Mouse (Mus musculus): ENCODE measurements around the gene Cxcl17. TPM values are rescaled to one million over a fixed set of nuclear protein-coding genes. Genes with fewer than 3 reads are reported as not detected.
"Not testable (repeated sequence)": the region's sequence is repeated elsewhere in the genome, so short reads cannot be mapped to it uniquely, and the experiment has no call there.

The Cxcl17 gene
- polyA plus RNA-seq, 1 experiment from 2014 or later: not detected

DNA sequence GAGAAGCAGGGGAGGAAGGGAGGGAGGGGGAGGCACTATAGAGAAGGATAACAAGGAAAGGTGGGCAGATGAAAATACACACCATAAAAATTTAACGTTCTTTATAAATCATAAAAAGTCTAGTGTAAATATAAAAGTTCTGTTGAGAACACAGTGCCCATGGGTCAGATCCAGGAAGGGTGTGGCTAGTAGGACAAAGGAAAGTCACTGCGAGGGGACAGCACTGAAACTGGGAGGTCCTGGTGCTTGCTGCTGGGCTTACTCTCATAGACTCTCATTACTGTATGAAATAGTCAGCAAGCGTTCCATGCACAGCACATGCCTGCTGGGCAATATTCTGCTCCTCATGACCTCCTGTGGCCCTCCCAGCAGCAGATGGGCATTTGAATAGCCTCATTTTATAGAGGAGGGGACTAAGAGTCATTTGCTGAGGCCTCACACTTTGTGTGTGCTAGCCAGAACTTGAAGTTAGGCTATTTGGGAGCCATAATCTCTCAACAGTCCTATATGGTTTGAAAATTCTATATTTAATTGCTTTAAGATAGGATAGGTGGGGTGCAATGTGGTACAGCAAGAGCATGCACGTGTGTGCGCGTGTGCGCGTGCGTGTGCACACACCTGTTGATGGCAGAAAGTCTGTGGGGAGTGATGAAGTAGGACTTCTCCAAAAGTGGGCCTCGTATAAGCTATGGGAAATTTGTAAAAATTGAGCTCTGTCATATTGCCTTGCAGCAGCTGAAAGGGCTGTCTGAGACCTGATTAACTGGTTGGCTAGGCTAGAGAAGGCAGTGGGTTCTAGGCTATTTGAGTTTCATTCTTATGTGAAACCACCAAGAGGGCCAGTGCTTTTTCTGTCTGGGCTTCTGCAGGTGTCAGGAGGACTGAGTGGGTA lies 22.2 kb upstream of the Cxcl17 start:
- H3K36me3 ChIP-seq: no peaks in the 10 kb centered on the region
- peak overlapping the region; percentile 61; the same call in 1 of the 2 replicates for H3K27ac ChIP-seq
- no peaks in the 10 kb centered on the region for H3K27me3 ChIP-seq (replicated peaks)
- 80% methylated on average over 10 of the region's 10 CpGs for WGBS
- H3K4me1 ChIP-seq (replicated peaks): peaks cover 23% of the 10 kb centered on the region
- no peak overlapping the region for H3K4me2 ChIP-seq (replicated peaks)
- H3K4me3 ChIP-seq (replicated peaks): no peak overlapping the region
- ATAC-seq: no peak
- no peaks in the 10 kb centered on the region for H3K9me3 ChIP-seq
- H3K9ac ChIP-seq: no peak overlapping the region

DNA sequence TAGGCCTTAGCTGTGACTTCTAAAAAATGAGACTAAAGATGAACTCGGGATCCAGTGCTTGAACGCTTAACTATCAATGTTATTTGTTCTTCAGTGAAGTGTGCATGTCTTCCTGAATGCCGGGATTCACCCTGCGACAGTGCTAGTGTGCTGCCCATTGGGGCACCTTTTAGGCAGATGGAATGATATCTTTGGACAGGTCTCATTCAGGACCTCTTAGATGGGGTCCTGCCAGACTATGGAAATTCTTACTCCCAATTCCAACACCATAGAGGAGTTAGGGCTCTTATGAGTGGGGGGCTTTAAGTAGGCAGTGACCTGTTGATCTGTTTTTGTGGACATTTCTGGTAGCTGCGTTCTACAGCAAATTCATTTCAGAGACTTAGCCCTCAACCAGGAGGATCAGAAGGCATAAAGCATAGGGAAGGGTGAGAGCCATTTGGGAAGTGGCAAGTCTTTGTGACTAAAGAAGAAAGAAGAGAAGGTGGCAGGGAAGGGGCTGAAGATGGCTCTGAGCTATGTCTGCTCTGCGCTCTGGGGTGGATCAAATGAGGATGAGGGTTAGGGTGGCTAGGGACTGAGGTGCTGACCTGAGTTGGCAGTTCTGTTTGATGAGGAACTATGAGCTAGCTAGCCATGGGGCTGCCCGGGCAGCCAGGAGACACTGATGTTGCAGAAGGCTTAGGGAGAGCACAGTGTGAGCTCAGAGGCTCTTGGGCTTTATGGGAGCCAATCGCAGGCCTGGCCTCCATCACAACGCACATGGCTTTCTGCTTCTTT lies 21.3 kb upstream of the Cxcl17 start:
- Histone ChIP-seq H3K4me1 (replicated peaks) (peaks cover 23% of the 10 kb centered on the region), H3K4me2 (replicated peaks) (no peak overlapping the region), H3K9me3 (no peaks in the 10 kb centered on the region), H3K4me3 (replicated peaks) (no peak overlapping the region), H3K36me3 (no peaks in the 10 kb centered on the region), H3K27me3 (replicated peaks) (no peaks in the 10 kb centered on the region), H3K27ac (peak overlapping the region; percentile 61), H3K9ac (no peak overlapping the region)
- ATAC-seq: no peak
- 85% methylated on average over 9 of the region's 9 CpGs for WGBS

- peak; percentile 73 for ATAC-seq
- no peak overlapping the region for H3K4me2 ChIP-seq (replicated peaks)
- no peak overlapping the region for H3K9ac ChIP-seq
- no peaks in the 10 kb centered on the region for H3K9me3 ChIP-seq
- H3K4me1 ChIP-seq (replicated peaks): peaks cover 23% of the 10 kb centered on the region
- no peak overlapping the region for H3K4me3 ChIP-seq (replicated peaks)
- no peaks in the 10 kb centered on the region for H3K36me3 ChIP-seq
- WGBS: 13% methylated on average over 5 of the region's 5 CpGs
- H3K27me3 ChIP-seq (replicated peaks): no peaks in the 10 kb centered on the region
- peak overlapping the region; percentile 61 for H3K27ac ChIP-seq
Measured at GRCm38 (mm10) chr7:25433007-25433541, 20.4 kb upstream of the Cxcl17 start.

GRCm38 (mm10) chr7:25432381-25432780 lies 19.7 kb upstream of the Cxcl17 start:
- H3K36me3 ChIP-seq: no peaks in the 10 kb centered on the region

GRCm38 (mm10) chr7:25429886-25430784 lies 17.4 kb upstream of the Cxcl17 start:
- peak overlapping the region; percentile 25 for H3K27ac ChIP-seq
- H3K4me1 ChIP-seq (replicated peaks): peaks cover 19% of the 10 kb centered on the region
- no peaks in the 10 kb centered on the region for H3K27me3 ChIP-seq (replicated peaks)
- H3K4me2 ChIP-seq (replicated peaks): no peak overlapping the region
- peak; percentile 89 for ATAC-seq
- 55% methylated on average over 4 of the region's 4 CpGs for WGBS
- H3K9me3 ChIP-seq: no peaks in the 10 kb centered on the region
- no peaks in the 10 kb centered on the region for H3K36me3 ChIP-seq
- no peak overlapping the region for H3K4me3 ChIP-seq (replicated peaks)
- H3K9ac ChIP-seq: no peak overlapping the region

More at GRCm38 (mm10) chr7:25432381-25432780, 19.7 kb upstream of the Cxcl17 start:
- H3K4me2 ChIP-seq (replicated peaks): no peak overlapping the region
- H3K27me3 ChIP-seq (replicated peaks): no peaks in the 10 kb centered on the region
- WGBS: 88% methylated on average over 6 of the region's 6 CpGs
- peak overlapping the region; percentile 37; the same call in 1 of the 2 replicates for H3K27ac ChIP-seq
- H3K4me1 ChIP-seq (replicated peaks): peaks cover 23% of the 10 kb centered on the region
- no peak overlapping the region for H3K4me3 ChIP-seq (replicated peaks)
- no peaks in the 10 kb centered on the region for H3K9me3 ChIP-seq
- no peak overlapping the region for H3K9ac ChIP-seq
- ATAC-seq: no peak

GRCm38 (mm10) chr7:25428321-25428720 lies 15.6 kb upstream of the Cxcl17 start:
- H3K9ac ChIP-seq: no peak overlapping the region

DNA sequence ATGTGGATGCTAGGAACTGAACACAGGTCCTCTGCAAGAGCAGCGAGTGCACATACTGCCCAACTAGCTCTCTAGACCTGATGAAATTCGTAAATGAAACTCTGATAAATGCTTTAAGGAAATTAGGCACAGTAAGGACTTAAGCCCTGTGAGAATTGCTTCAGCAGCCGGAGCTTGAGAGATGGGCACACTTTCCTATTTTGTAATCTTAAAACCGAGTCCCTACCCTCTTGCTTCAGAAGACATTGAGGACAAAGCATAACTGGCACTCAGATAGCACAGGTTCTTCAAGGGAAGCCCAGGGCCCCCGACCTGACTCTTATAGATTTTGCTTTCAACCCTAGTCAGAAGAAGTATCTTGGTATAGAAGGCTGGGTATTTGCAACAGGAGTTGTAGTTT lies 14.5 kb upstream of the Cxcl17 start:
- H3K9me3 ChIP-seq: no peaks in the 10 kb centered on the region
- H3K4me3 ChIP-seq (replicated peaks): no peak overlapping the region
- WGBS: 87% methylated on average over 5 of the region's 5 CpGs
- no peak overlapping the region for H3K4me2 ChIP-seq (replicated peaks)
- no peak overlapping the region for H3K9ac ChIP-seq
- no peaks in the 10 kb centered on the region for H3K27me3 ChIP-seq (replicated peaks)
- no peak overlapping the region for H3K27ac ChIP-seq
- no peak for ATAC-seq
- H3K36me3 ChIP-seq: no peaks in the 10 kb centered on the region
- H3K4me1 ChIP-seq (replicated peaks): no peaks in the 10 kb centered on the region; the same call in 1 of the 2 replicates

More at GRCm38 (mm10) chr7:25428321-25428720, 15.6 kb upstream of the Cxcl17 start:
- peaks cover 9% of the 10 kb centered on the region for H3K4me1 ChIP-seq (replicated peaks)
- no peaks in the 10 kb centered on the region for H3K9me3 ChIP-seq
- H3K27ac ChIP-seq: no peak overlapping the region
- H3K4me3 ChIP-seq (replicated peaks): no peak overlapping the region
- H3K27me3 ChIP-seq (replicated peaks): no peaks in the 10 kb centered on the region
- 88% methylated on average over 3 of the region's 3 CpGs for WGBS
- no peak for ATAC-seq
- no peaks in the 10 kb centered on the region for H3K36me3 ChIP-seq
- H3K4me2 ChIP-seq (replicated peaks): no peak overlapping the region

DNA sequence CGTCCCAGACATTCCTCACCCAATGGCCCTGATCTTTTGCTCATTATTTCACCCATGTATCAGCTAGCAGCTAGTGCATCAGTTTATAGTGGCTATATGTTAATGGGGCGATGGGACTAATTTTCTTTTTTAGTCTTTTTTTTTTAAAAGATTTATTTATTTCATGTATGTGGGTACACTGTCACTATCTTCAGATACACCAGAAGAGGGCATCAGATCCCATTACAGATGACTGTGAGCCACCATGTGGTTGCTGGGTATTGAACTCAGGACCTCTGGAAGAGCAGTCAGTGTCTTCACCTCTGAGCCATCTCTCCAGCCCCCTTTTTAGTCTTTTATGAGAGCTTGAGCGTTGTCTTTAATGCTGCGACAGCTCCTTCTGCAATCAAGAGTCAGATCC lies 13.7 kb upstream of the Cxcl17 start:
- not testable (repeated sequence) for H3K4me1 ChIP-seq (replicated peaks); H3K9ac ChIP-seq; H3K27me3 ChIP-seq (replicated peaks); H3K36me3 ChIP-seq; ATAC-seq; H3K4me2 ChIP-seq (replicated peaks); H3K27ac ChIP-seq; H3K9me3 ChIP-seq; H3K4me3 ChIP-seq (replicated peaks)
- 88% methylated on average over 4 of the region's 4 CpGs for WGBS

DNA sequence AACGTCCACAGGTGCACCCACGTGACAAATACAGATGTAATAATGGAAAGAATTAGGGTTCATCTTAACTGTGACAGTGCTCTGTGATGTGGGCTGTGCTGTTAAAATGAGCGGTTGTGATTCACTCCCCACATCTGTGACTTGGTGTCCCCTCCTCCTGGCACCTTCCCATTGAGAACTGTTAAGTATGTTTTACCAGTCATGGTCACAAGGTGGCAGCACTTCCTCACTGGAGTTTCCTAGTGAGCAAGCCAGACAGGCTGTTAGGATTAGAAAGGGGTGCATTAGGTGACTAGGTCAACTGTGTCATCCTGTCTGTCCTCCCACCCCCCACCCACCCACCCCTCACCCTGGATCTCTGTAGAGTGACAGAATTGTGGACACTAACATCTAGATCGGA lies 11.7 kb upstream of the Cxcl17 start:
- WGBS: 38% methylated on average over 4 of the region's 4 CpGs
- no peaks in the 10 kb centered on the region for H3K36me3 ChIP-seq

GRCm38 (mm10) chr7:25422286-25422841 lies 9.7 kb upstream of the Cxcl17 start:
- Histone ChIP-seq H3K36me3 (no peaks in the 10 kb centered on the region), H3K27ac (no peak overlapping the region), H3K4me1 (replicated peaks) (no peaks in the 10 kb centered on the region; the same call in 1 of the 2 replicates), H3K9ac (no peak overlapping the region), H3K4me2 (replicated peaks) (no peak overlapping the region), H3K27me3 (replicated peaks) (no peaks in the 10 kb centered on the region), H3K9me3 (no peaks in the 10 kb centered on the region), H3K4me3 (replicated peaks) (no peak overlapping the region)
- ATAC-seq: no peak
- WGBS: 76% methylated on average over 16 of the region's 16 CpGs

More for the DNA sequence above, 11.7 kb upstream of the Cxcl17 start:
- Histone ChIP-seq H3K4me3 (replicated peaks) (no peak overlapping the region), H3K4me1 (replicated peaks) (no peaks in the 10 kb centered on the region; the same call in 1 of the 2 replicates), H3K4me2 (replicated peaks) (no peak overlapping the region), H3K9ac (no peak overlapping the region), H3K27ac (no peak overlapping the region), H3K9me3 (no peaks in the 10 kb centered on the region), H3K27me3 (replicated peaks) (no peaks in the 10 kb centered on the region)
- peak; percentile 41; the same call in 1 of the 2 replicates for ATAC-seq

DNA sequence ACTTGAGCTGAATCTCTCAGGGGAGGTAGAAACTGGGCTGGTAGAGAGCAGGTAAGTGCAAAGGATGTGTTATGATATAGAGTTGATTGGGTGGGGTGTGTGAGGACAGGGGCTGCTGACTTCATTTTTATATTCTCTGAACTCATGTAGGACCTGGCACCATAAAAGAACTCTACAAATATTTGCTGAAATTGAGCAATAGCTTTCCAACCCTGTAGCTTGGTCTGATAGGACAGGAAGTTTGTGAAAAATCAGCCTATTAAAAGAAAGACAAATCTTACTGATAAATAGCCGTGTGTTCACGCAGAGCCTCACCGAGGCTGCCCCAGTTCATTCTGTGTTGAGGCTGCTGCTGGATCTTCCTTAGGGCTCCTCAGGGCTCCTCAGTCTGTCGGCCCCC lies 7.3 kb upstream of the Cxcl17 start:
- no peak overlapping the region for H3K4me3 ChIP-seq (replicated peaks)
- WGBS: 62% methylated on average over 4 of the region's 4 CpGs
- H3K9ac ChIP-seq: no peak overlapping the region
- no peaks in the 10 kb centered on the region; the same call in 1 of the 2 replicates for H3K4me1 ChIP-seq (replicated peaks)
- no peaks in the 10 kb centered on the region for H3K27me3 ChIP-seq (replicated peaks)
- ATAC-seq: no peak
- no peak overlapping the region for H3K4me2 ChIP-seq (replicated peaks)
- no peaks in the 10 kb centered on the region for H3K9me3 ChIP-seq
- no peaks in the 10 kb centered on the region for H3K36me3 ChIP-seq
- H3K27ac ChIP-seq: no peak overlapping the region

Measured in intestine, embryonic 15.5 days (tissue).